Mouse (Mus musculus) stomach, embryonic 14.5 days (tissue): ENCODE results near the gene Rab15. TPM values are rescaled to one million over a fixed set of nuclear protein-coding genes. Genes with fewer than 3 reads are reported as not detected.

Source experiments
- ATAC-seq: fragments of 200-750 bp; cut with Nextera tagmentation; 2 replicates; pipeline ENCODE4 v1.8.0; 2017; ENCODE audit warnings: low read depth, moderate TSS enrichment; ENCODE audit not compliant: insufficient number of reproducible peaks, insufficient read depth, low FRiP score
- H3K27ac ChIP-seq: fragments of 300-500 bp; sonication (generic); 2 replicates; pipeline ENCODE4 v1.5.1; 2014; ENCODE audit warnings: mild to moderate bottlenecking, low read length, moderate library complexity, mixed read lengths
- H3K27me3 ChIP-seq: fragments of 300-500 bp; sonication (generic); 2 replicates; pipeline ENCODE4 v1.6.1; 2014; ENCODE audit warnings: low read length, control low read depth, mixed read lengths; ENCODE audit not compliant: control insufficient read depth, insufficient read depth
- H3K36me3 ChIP-seq: fragments of 300-500 bp; sonication (generic); 2 replicates; pipeline ENCODE4 v1.6.1; 2014; ENCODE audit warnings: mild to moderate bottlenecking, control low read depth, low read length, moderate library complexity, mixed read lengths; ENCODE audit not compliant: control insufficient read depth, insufficient read depth
- H3K4me1 ChIP-seq: fragments of 300-500 bp; sonication (generic); 2 replicates; pipeline ENCODE4 v1.6.1; 2014; ENCODE audit warnings: low read length, control low read depth, mixed read lengths; ENCODE audit not compliant: control insufficient read depth, insufficient read depth
- H3K4me2 ChIP-seq: fragments of 300-500 bp; sonication (generic); replicated peaks from 2 replicates; pipeline ENCODE4 v1.6.1; 2014; ENCODE audit warnings: low read depth, low read length, control low read depth
- H3K4me3 ChIP-seq: fragments of 300-500 bp; sonication (generic); 2 replicates; pipeline ENCODE4 v1.5.1; 2014; ENCODE audit warnings: low read depth, low read length, control low read depth
- H3K9ac ChIP-seq: fragments of 300-500 bp; sonication (generic); replicated peaks from 2 replicates; pipeline ENCODE4 v1.6.1; 2014; ENCODE audit warnings: low read depth, mild to moderate bottlenecking, control low read depth, low read length, moderate library complexity, mixed read lengths
- H3K9me3 ChIP-seq: fragments of 300-500 bp; sonication (generic); 2 replicates; pipeline ENCODE4 v1.6.1; 2016; ENCODE audit warnings: low read depth, low read length, control low read depth; ENCODE audit not compliant: control insufficient read depth
- WGBS: fragments of 180-500 bp; shearing (Covaris S2); extraction: QIAGEN DNeasy Blood & Tissue Kit; methylation state at CpG from one replicate; pipeline ENCODE4 v1.1.7; 2014; 5-methylcytosine and 5-hydroxymethylcytosine counted together
- polyA plus RNA-seq: library from polyadenylated mRNA; unstranded; fragments of >200 nt; fragmentation: Nextera tagmentation; extraction: Ambion mirVana; gene quantifications from 2 replicates; pipeline ENCODE4 v1.2.1, GENCODE M21; 2014

Gene Rab15
- polyA plus RNA-seq, 1 experiment from 2014 or later: 31.2 TPM

DNA sequence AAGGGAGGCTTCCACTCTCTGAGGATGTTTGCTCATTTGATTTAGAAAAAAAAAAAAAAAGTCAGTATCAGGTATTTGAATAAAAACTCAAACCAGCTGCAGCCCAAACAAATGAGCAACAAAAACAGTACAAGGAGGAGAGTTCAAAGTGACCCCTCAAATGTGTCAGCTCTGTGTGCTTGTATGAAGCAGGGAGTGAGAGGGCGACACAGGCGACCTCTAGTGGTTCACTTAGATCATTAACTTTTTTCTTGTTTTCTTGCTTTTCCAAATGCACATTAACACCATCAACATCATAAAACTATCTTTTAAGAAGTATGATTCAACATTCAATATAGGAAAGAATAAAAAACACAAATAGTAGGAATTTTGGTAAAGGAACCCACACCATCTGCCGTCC, 10.0 kb upstream of the Rab15 start:
- no peak overlapping the region for H3K9ac ChIP-seq
- no peaks in the 10 kb centered on the region for H3K27me3 ChIP-seq
- H3K36me3 ChIP-seq: no peaks in the 10 kb centered on the region
- no peak overlapping the region for H3K27ac ChIP-seq
- no peaks in the 10 kb centered on the region for H3K9me3 ChIP-seq
- H3K4me1 ChIP-seq: no peaks in the 10 kb centered on the region
- H3K4me3 ChIP-seq: no peak overlapping the region
- no peak for ATAC-seq
- H3K4me2 ChIP-seq: no peak overlapping the region
- 5% methylated on average over 3 of the region's 3 CpGs for WGBS

DNA sequence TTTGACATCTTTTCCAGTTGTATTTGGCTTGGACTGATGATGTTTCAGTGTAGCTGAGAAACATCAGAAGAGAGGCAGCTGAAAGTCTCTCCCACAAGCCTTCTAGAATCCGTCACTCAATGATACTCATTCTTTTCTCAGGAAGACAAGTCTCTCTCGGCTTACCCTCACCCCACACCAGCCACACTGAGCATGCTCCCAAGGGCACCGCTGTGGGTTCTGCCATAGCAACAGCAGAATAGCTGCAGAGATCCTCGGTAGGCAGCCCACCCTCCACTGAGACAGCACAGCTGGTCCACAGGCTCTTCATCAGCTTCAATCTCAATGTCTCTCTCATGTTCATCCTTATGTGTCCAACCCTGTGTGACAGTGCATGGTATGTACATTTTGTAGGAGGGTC, 2.6 kb upstream of the Rab15 start:
- Histone ChIP-seq H3K36me3 (no peaks in the 10 kb centered on the region), H3K9ac (no peak overlapping the region), H3K27ac (no peak overlapping the region), H3K27me3 (no peaks in the 10 kb centered on the region), H3K4me3 (no peak overlapping the region), H3K4me1 (peaks cover 14% of the 10 kb centered on the region), H3K4me2 (no peak overlapping the region), H3K9me3 (no peaks in the 10 kb centered on the region)
- no peak for ATAC-seq
- 84% methylated on average over 4 of the region's 4 CpGs for WGBS

DNA sequence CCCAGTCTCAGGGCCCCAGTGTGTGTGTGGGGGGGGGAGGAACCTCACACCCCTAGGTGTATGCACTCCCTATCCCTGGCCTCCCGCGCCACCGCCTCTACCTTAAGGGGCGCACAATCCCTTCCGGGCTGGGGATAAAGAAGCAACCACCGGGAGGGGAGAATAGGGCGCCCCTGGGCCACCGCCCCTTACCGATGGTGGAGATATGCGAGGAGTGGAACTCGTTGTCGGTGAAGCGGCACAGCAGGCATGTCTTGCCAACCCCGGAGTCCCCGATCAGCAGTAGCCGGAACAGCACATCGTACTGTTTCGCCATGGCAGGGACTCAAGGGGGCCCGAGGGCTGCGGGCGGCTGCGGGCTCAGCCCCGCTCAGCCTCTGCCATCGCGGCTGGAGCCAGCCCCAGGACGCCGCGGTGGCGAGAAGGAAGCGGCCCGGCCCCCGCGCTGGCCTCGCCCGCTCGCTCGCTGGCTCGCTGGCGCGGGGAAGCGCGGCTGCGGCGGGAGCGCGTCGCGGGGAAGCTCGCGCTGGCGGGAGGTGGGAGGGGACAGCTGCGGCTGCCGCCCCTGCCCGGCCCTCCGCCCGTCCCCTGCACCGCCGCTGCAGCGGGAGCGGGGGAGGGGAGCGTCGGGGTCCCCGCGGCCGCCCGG, 582 bp downstream of the Rab15 start:
- ATAC-seq: peak; percentile 26; the same call in 1 of the 2 replicates
- Histone ChIP-seq H3K9ac (peak overlapping the region; percentile 67), H3K27ac (peak overlapping the region; percentile 33; the same call in 1 of the 2 replicates), H3K36me3 (no peaks in the 10 kb centered on the region), H3K9me3 (no peaks in the 10 kb centered on the region), H3K27me3 (no peaks in the 10 kb centered on the region), H3K4me2 (peak overlapping the region; percentile 84), H3K4me3 (peak overlapping the region; percentile 66), H3K4me1 (peaks cover 20% of the 10 kb centered on the region)
- under 1% methylated on average over 57 of the region's 66 CpGs for WGBS

DNA sequence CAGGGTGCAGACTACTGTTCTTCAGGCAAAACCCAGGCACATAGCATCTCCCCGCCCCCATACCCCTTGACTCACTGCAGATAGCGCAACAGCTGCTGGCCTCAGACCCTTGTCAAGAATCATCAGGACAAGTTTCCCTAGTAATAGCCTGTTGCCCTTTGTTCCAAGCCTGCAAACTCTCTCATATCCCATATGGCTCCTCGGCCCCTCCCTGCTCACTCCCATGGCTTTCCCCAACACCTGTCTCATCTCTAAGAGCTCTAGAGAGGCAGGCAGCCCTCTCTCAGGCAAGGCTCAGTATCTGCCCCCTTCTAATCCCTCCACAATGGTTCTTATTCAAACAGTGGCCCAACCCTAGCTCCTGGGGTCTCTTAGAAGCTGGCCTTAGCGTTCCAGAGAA, 2.1 kb downstream of the Rab15 start:
- peak overlapping the region; percentile 84 for H3K4me2 ChIP-seq
- ATAC-seq: 0 out of 2 replicates have a peak, but pooled peaks have one; percentile 10
- H3K9ac ChIP-seq: no peak overlapping the region
- peaks cover 20% of the 10 kb centered on the region for H3K4me1 ChIP-seq
- 35% methylated on average over 4 of the region's 4 CpGs for WGBS
- H3K36me3 ChIP-seq: no peaks in the 10 kb centered on the region
- H3K27ac ChIP-seq: peak overlapping the region; percentile 66
- H3K9me3 ChIP-seq: no peaks in the 10 kb centered on the region
- peak overlapping the region; percentile 66; the same call in 1 of the 2 replicates for H3K4me3 ChIP-seq
- H3K27me3 ChIP-seq: no peaks in the 10 kb centered on the region

DNA sequence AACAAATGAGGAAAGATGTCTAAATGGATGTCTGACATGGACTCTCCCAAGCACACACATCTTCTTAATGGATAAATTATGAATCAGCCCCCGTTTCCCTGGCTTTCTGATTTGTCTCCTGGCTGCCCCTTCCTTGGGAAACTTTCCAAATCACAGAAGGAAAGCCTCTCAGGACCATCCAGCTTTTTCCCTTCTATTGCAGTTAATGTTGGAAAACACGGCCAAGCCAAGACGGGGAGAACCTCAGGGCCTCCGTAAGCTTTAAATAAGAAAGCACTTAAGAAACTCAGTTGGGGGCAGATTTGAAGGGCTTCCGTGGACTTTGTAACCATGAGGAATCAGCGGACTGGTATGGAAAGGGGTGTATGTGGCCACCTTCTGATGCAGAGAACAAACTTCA, 2.9 kb downstream of the Rab15 start:
- no peak overlapping the region for H3K9ac ChIP-seq
- H3K36me3 ChIP-seq: no peaks in the 10 kb centered on the region
- no peak overlapping the region for H3K27ac ChIP-seq
- no peaks in the 10 kb centered on the region for H3K27me3 ChIP-seq
- ATAC-seq: no peak
- no peaks in the 10 kb centered on the region for H3K9me3 ChIP-seq
- WGBS: 57% methylated on average over 6 of the region's 6 CpGs
- peaks cover 20% of the 10 kb centered on the region for H3K4me1 ChIP-seq
- H3K4me3 ChIP-seq: no peak overlapping the region
- H3K4me2 ChIP-seq: no peak overlapping the region

DNA sequence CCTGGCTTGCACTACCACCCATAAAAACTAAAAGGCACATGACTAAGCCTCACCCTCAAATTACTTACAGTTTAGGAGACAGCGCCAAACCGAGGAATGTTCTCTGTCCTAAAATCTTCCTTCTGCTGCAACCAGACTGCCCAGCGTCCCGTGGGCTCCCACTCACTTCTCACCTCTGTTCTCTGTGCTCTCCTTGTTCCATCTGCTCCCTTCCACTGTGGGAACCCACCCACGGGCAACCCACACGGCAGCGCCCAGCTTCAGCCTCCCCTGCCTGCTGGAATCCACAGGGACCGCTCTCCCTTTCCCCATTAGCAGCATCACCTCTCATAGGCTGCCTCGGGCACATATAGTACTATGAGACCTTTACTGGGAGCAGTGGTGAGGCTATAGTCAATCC, 3.8 kb downstream of the Rab15 start:
- no peak overlapping the region for H3K4me3 ChIP-seq
- no peaks in the 10 kb centered on the region for H3K27me3 ChIP-seq
- H3K4me2 ChIP-seq: no peak overlapping the region
- no peaks in the 10 kb centered on the region for H3K36me3 ChIP-seq
- 86% methylated on average over 9 of the region's 9 CpGs for WGBS
- H3K9ac ChIP-seq: no peak overlapping the region
- peak overlapping the region; percentile 66; the same call in 1 of the 2 replicates for H3K27ac ChIP-seq
- H3K4me1 ChIP-seq: peaks cover 20% of the 10 kb centered on the region
- H3K9me3 ChIP-seq: no peaks in the 10 kb centered on the region
- ATAC-seq: no peak

DNA sequence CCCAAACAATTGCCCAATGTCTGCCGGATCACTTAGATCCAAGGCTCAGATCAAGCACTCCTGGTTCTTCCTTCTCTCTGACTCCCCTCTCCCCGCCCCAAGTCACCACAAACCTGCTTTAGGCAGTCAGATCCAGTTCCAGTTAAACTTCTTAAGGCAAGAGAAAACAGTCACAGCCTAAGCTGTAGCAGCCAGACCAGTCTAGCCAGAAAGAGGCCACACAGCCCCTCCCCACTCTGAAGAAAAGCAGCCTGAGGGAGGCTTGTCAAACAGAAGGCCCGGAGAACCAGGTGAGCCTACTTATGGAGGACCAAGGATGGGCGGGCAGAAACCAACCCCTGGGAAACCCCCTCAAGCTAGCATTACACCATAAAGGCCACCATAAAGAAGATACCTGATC, 4.6 kb downstream of the Rab15 start:
- WGBS: 52% methylated on average over 4 of the region's 4 CpGs

DNA sequence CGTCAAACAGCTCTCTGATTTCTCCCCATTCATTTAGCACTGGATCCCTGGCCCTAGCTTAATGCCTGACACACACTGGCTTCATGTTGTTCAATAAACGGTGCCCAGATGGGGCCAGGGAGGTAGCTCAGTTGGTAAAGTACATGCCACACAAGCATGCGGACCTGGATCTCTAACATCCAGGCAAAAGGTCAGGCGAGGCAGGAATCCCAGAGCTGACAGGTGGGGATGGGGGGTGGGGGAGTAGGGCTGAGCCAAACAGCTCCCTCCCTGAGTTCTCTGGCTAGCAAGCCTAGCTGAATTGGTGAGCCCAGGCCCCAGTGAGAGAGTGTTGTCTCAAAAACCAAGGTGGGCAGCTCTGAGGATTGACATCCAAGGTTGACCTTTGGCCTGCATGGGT, 5.5 kb downstream of the Rab15 start:
- 44% methylated on average over 4 of the region's 4 CpGs for WGBS
- H3K4me2 ChIP-seq: no peak overlapping the region
- peaks cover 18% of the 10 kb centered on the region for H3K4me1 ChIP-seq
- no peaks in the 10 kb centered on the region for H3K9me3 ChIP-seq
- H3K9ac ChIP-seq: no peak overlapping the region
- ATAC-seq: no peak
- no peak overlapping the region for H3K4me3 ChIP-seq
- H3K27me3 ChIP-seq: no peaks in the 10 kb centered on the region
- no peaks in the 10 kb centered on the region for H3K36me3 ChIP-seq
- H3K27ac ChIP-seq: no peak overlapping the region

More for the DNA sequence above, 4.6 kb downstream of the Rab15 start:
- Histone ChIP-seq H3K4me3 (no peak overlapping the region), H3K36me3 (no peaks in the 10 kb centered on the region), H3K27ac (peak overlapping the region; percentile 66; the same call in 1 of the 2 replicates), H3K9ac (no peak overlapping the region), H3K27me3 (no peaks in the 10 kb centered on the region), H3K4me1 (peaks cover 20% of the 10 kb centered on the region), H3K4me2 (no peak overlapping the region), H3K9me3 (no peaks in the 10 kb centered on the region)
- ATAC-seq: peak; percentile 83

DNA sequence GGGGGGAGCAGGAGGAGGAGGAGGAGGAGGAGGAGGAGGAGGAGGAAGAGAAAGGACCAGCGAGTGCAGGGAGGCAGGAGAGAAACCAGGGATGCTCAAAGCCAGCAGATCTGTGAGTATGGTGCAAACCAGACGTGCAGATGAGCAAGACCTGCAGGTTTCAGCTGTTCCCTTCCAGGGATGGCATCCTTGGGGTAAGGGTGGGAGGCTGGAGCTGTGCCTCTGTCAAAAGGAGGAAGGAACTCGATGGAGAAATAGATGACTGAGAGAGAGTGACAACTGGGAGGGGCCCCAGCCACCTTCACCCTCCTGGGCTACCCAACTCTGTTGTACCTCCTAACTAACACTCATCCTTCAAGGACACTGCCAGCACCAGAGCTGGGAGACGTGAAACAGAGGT, 6.0 kb downstream of the Rab15 start:
- WGBS: 42% methylated on average over 4 of the region's 4 CpGs
- no peaks in the 10 kb centered on the region for H3K27me3 ChIP-seq
- no peak overlapping the region for H3K4me2 ChIP-seq
- H3K9me3 ChIP-seq: no peaks in the 10 kb centered on the region
- H3K27ac ChIP-seq: no peak overlapping the region
- H3K36me3 ChIP-seq: no peaks in the 10 kb centered on the region
- no peak overlapping the region for H3K4me3 ChIP-seq
- no peak for ATAC-seq
- peaks cover 18% of the 10 kb centered on the region for H3K4me1 ChIP-seq
- no peak overlapping the region for H3K9ac ChIP-seq
